Mouse (Mus musculus) intestine, embryonic 14.5 days (tissue): ENCODE data around the gene Wdr92. TPM values are rescaled to one million over a fixed set of nuclear protein-coding genes. Genes with fewer than 3 reads are reported as not detected.
"Not testable (repeated sequence)": the region's sequence is repeated elsewhere in the genome, so short reads cannot be mapped to it uniquely, and the experiment has no call there.

Source experiments
- ATAC-seq: fragments of 200-750 bp; cut with Nextera tagmentation; replicated peaks from 2 replicates; pipeline ENCODE4 v1.8.0; 2017; ENCODE audit warnings: low read depth, moderate number of reproducible peaks, moderate TSS enrichment, moderate library complexity; ENCODE audit not compliant: low FRiP score, low TSS enrichment
- DNase-seq: peaks from one replicate; pipeline ENCODE4 v3.0.0-alpha.2; 2018; ENCODE audit warnings: low spot score
- H3K27ac ChIP-seq: fragments of 300-500 bp; sonication (generic); 2 replicates; pipeline ENCODE4 v1.5.1; 2014; ENCODE audit warnings: low read depth, mild to moderate bottlenecking, control low read depth
- H3K27me3 ChIP-seq: fragments of 300-500 bp; sonication (generic); replicated peaks from 2 replicates; pipeline ENCODE4 v1.6.1; 2014; ENCODE audit warnings: low read length, control low read depth; ENCODE audit not compliant: control insufficient read depth, insufficient read depth
- H3K36me3 ChIP-seq: fragments of 300-500 bp; sonication (generic); 2 replicates; pipeline ENCODE4 v1.6.1; 2014; ENCODE audit warnings: low read length, control low read depth; ENCODE audit not compliant: control insufficient read depth, insufficient read depth
- H3K4me1 ChIP-seq: fragments of 300-500 bp; sonication (generic); replicated peaks from 2 replicates; pipeline ENCODE4 v1.6.1; 2014; ENCODE audit warnings: low read length, control low read depth, mixed read lengths; ENCODE audit not compliant: control insufficient read depth, insufficient read depth
- H3K4me2 ChIP-seq: fragments of 300-500 bp; sonication (generic); 2 replicates; pipeline ENCODE4 v1.6.1; 2014; ENCODE audit warnings: low read length
- H3K4me3 ChIP-seq: fragments of 300-500 bp; sonication (generic); 2 replicates; pipeline ENCODE4 v1.5.1; 2014; ENCODE audit warnings: low read depth, low read length, control low read depth, mixed read lengths
- H3K9ac ChIP-seq: fragments of 300-500 bp; sonication (generic); 2 replicates; pipeline ENCODE4 v1.6.1; 2014; ENCODE audit warnings: mild to moderate bottlenecking, low read length
- H3K9me3 ChIP-seq: fragments of 300-500 bp; sonication (generic); 2 replicates; pipeline ENCODE4 v1.6.1; 2016; ENCODE audit warnings: low read length, control low read depth; ENCODE audit not compliant: control insufficient read depth
- WGBS: fragments of 180-500 bp; shearing (Covaris S2); extraction: QIAGEN DNeasy Blood & Tissue Kit; methylation state at CpG from one replicate; pipeline ENCODE4 v1.1.7; 2014; 5-methylcytosine and 5-hydroxymethylcytosine counted together
- polyA plus RNA-seq: library from polyadenylated mRNA; unstranded; fragments of >200 nt; fragmentation: Nextera tagmentation; extraction: Ambion mirVana; gene quantifications from 2 replicates; pipeline ENCODE4 v1.2.1, GENCODE M21; 2014

The Wdr92 gene
- polyA plus RNA-seq, 1 experiment from 2014 or later, result 27.0 TPM

GRCm38 (mm10) chr11:17215475-17215874 is 33.6 kb downstream of the Wdr92 start:
- Histone ChIP-seq H3K9me3 (no peaks in the 10 kb centered on the region), H3K9ac (no peak overlapping the region), H3K4me1 (peaks cover 14% of the 10 kb centered on the region), H3K4me3 (no peak overlapping the region), H3K4me2 (no peak overlapping the region), H3K27ac (no peak overlapping the region), H3K27me3 (no peaks in the 10 kb centered on the region), H3K36me3 (no peaks in the 10 kb centered on the region)
- no peak for ATAC-seq
- WGBS, result 87% methylated on average over 3 of the region's 3 CpGs
- DNase-seq, result peak; percentile 16

GRCm38 (mm10) chr11:17221126-17221525 is 39.2 kb downstream of the Wdr92 start:
- H3K36me3 ChIP-seq, result peaks cover 20% of the 10 kb centered on the region

GRCm38 (mm10) chr11:17232792-17233191 is 50.9 kb downstream of the Wdr92 start:
- DNase-seq (no peak), ATAC-seq (no peak)
- Histone ChIP-seq H3K4me2 (no peak overlapping the region), H3K9me3 (no peaks in the 10 kb centered on the region), H3K4me3 (no peak overlapping the region), H3K4me1 (no peaks in the 10 kb centered on the region), H3K9ac (no peak overlapping the region), H3K36me3 (peaks cover 50% of the 10 kb centered on the region), H3K27ac (no peak overlapping the region), H3K27me3 (no peaks in the 10 kb centered on the region)
- WGBS, result 50% methylated on average over 5 of the region's 5 CpGs

More at GRCm38 (mm10) chr11:17221126-17221525, 39.2 kb downstream of the Wdr92 start:
- 93% methylated on average over 8 of the region's 8 CpGs for WGBS
- Histone ChIP-seq H3K4me2 (no peak overlapping the region), H3K4me3 (no peak overlapping the region), H3K27ac (no peak overlapping the region), H3K4me1 (no peaks in the 10 kb centered on the region), H3K27me3 (no peaks in the 10 kb centered on the region), H3K9ac (no peak overlapping the region), H3K9me3 (no peaks in the 10 kb centered on the region)
- DNase-seq (peak; percentile 3), ATAC-seq (no peak)

- no peaks in the 10 kb centered on the region for H3K27me3 ChIP-seq
- no peak for ATAC-seq
- peaks cover 26% of the 10 kb centered on the region for H3K36me3 ChIP-seq
- no peak overlapping the region for H3K27ac ChIP-seq
- no peak overlapping the region for H3K9ac ChIP-seq
- no peaks in the 10 kb centered on the region for H3K4me1 ChIP-seq
- no peak overlapping the region for H3K4me2 ChIP-seq
- DNase-seq, result no peak
- H3K9me3 ChIP-seq, result no peaks in the 10 kb centered on the region
- no peak overlapping the region for H3K4me3 ChIP-seq
- 76% methylated on average over 5 of the region's 5 CpGs for WGBS
Measured at GRCm38 (mm10) chr11:17236449-17237037, 54.6 kb downstream of the Wdr92 start.

- ATAC-seq, H3K27ac ChIP-seq, H3K4me2 ChIP-seq, H3K4me1 ChIP-seq, DNase-seq, H3K9ac ChIP-seq, H3K27me3 ChIP-seq, H3K4me3 ChIP-seq, H3K36me3 ChIP-seq, H3K9me3 ChIP-seq: not testable (repeated sequence)
- 92% methylated on average over 5 of the region's 5 CpGs for WGBS
Measured at GRCm38 (mm10) chr11:17238598-17238997, 56.7 kb downstream of the Wdr92 start.

- H3K27ac ChIP-seq, result no peak overlapping the region
- H3K27me3 ChIP-seq, result no peaks in the 10 kb centered on the region
- H3K9me3 ChIP-seq, result no peaks in the 10 kb centered on the region
- H3K4me1 ChIP-seq, result no peaks in the 10 kb centered on the region
- no peaks in the 10 kb centered on the region for H3K36me3 ChIP-seq
- DNase-seq, result no peak
- H3K4me3 ChIP-seq, result no peak overlapping the region
- H3K9ac ChIP-seq, result no peak overlapping the region
- no peak for ATAC-seq
- no peak overlapping the region for H3K4me2 ChIP-seq
Measured at GRCm38 (mm10) chr11:17248715-17249114, 66.8 kb downstream of the Wdr92 start.

GRCm38 (mm10) chr11:17256813-17257365 is 75.0 kb downstream of the Wdr92 start:
- Histone ChIP-seq H3K27ac (no peak overlapping the region), H3K27me3 (no peaks in the 10 kb centered on the region), H3K4me2 (peak overlapping the region; percentile 60), H3K4me3 (peak overlapping the region; percentile 99), H3K9ac (peak overlapping the region; percentile 97), H3K4me1 (peaks cover 8% of the 10 kb centered on the region; the same call in 1 of the 2 replicates), H3K9me3 (no peaks in the 10 kb centered on the region), H3K36me3 (no peaks in the 10 kb centered on the region)
- 59% methylated on average over 8 of the region's 8 CpGs for WGBS
- ATAC-seq (peak; percentile 67), DNase-seq (no peak)

GRCm38 (mm10) chr11:17257443-17257842 is 75.5 kb downstream of the Wdr92 start, which contains the start of gene C1d:
Gene C1d, plus strand, starts transcription at chr11:17257579.
- ATAC-seq (peak; percentile 86), DNase-seq (peak; percentile 97)
- Histone ChIP-seq H3K4me3 (peak within 1 kb of the TSS; percentile 99), H3K36me3 (no peaks in the 10 kb centered on the region), H3K9ac (peak within 1 kb of the TSS; percentile 97), H3K4me2 (peak within 1 kb of the TSS; percentile 60), H3K27ac (peak within 1 kb of the TSS; percentile 93), H3K9me3 (no peaks in the 10 kb centered on the region), H3K4me1 (peaks cover 8% of the 10 kb centered on the region; the same call in 1 of the 2 replicates), H3K27me3 (no peaks in the 10 kb centered on the region)
- WGBS, result 1% methylated on average over 33 of the region's 33 CpGs

GRCm38 (mm10) chr11:17257861-17258260 is 76.0 kb downstream of the Wdr92 start:
- WGBS, result 1% methylated on average over 17 of the region's 17 CpGs

More at GRCm38 (mm10) chr11:17257861-17258260, 76.0 kb downstream of the Wdr92 start:
- Histone ChIP-seq H3K36me3 (no peaks in the 10 kb centered on the region), H3K9me3 (no peaks in the 10 kb centered on the region), H3K27me3 (no peaks in the 10 kb centered on the region), H3K4me3 (peak overlapping the region; percentile 99), H3K27ac (peak overlapping the region; percentile 93), H3K9ac (peak overlapping the region; percentile 97), H3K4me1 (peaks cover 8% of the 10 kb centered on the region; the same call in 1 of the 2 replicates), H3K4me2 (peak overlapping the region; percentile 60)
- peak; percentile 32; the same call in 1 of the 2 replicates for ATAC-seq
- DNase-seq, result no peak
